Mouse (Mus musculus) layer of hippocampus, adult 2 months (tissue): Measurements from ENCODE around the gene Heatr1. TPM values are rescaled to one million over a fixed set of nuclear protein-coding genes. Genes with fewer than 3 reads are reported as not detected.
"Not testable (repeated sequence)": the region's sequence is repeated elsewhere in the genome, so short reads cannot be mapped to it uniquely, and the experiment has no call there.

Experiments
- DNase-seq, 2 experiments: peaks; one replicate each; pipeline ENCODE4 v3.0.0; 2022; ENCODE audit warnings: low spot score in 2 of 2
- H3K27ac ChIP-seq: fragments of 200-600 bp; 2 replicates; pipeline ENCODE4 v1.8.1; 2022
- H3K4me3 ChIP-seq: fragments of 200-600 bp; 2 replicates; pipeline ENCODE4 v1.8.1; 2022; ENCODE audit warnings: mild to moderate bottlenecking
- CTCF ChIP-seq: fragments of 200-600 bp; conservative IDR thresholded peaks from 2 replicates; pipeline ENCODE4 v1.8.1; 2022; ENCODE audit warnings: antibody characterized with exemption, mild to moderate bottlenecking, moderate library complexity
- total RNA-seq, 2 experiments: library from RNA; stranded (reverse); gene quantifications; 2 replicates each; pipeline ENCODE4 v1.2.3; 2021

Gene Heatr1
- total RNA-seq, 2 experiments from 2014 or later = 28.9 to 36.9 TPM

- Histone ChIP-seq H3K27ac (peak overlapping the region; percentile 93), H3K4me3 (peak overlapping the region; percentile 71)
- peak; percentile 86 to 88 for DNase-seq
- TF ChIP-seq CTCF = no peak
Observed at GRCm38 (mm10) chr13:12460881-12461729, 66.3 kb downstream of the Heatr1 start.

DNA sequence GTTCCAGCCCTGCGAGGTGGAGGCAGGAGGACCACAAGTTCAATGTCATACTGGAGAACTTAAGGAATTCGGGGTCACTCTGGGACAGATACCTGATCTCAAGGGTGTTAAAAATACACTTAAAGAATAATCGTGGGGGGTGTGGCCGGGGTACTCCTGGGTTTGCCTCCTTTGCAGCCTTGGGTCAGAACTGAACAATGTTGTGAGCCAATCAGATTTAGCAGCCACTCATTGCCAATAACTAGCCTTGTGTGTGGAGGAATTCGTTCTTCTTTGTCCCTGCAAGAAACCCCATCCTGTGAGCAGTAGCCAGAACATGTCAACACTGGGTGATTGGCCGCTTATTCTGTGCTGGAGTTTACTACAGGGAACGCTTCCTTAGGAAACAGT, 66.9 kb downstream of the Heatr1 start:
- TF ChIP-seq CTCF = no peak
- H3K27ac ChIP-seq = peak overlapping the region; percentile 93
- no peak for DNase-seq
- H3K4me3 ChIP-seq = peak overlapping the region; percentile 71

DNA sequence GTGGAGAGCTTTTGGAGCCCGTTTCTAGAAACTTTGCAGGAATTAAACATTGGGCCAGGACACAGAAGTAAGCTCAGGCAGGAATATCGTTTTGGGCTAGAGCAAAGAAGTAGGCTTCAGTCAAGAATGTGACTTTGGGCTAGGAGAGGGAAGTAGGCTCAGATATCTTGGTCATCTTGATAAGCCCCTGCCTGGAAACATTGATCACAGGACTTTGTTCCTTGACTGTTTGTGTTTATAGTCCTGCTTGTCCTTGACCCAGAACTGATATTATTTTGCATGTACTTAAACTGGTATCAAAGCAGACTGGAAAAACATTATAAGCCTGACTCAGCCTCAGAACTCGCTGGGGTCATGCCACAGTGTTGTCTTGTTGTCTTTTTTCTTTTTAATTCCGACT, 67.8 kb downstream of the Heatr1 start:
- Histone ChIP-seq H3K4me3 (no peak overlapping the region), H3K27ac (no peak overlapping the region)
- TF ChIP-seq CTCF = no peak
- DNase-seq = no peak

DNA sequence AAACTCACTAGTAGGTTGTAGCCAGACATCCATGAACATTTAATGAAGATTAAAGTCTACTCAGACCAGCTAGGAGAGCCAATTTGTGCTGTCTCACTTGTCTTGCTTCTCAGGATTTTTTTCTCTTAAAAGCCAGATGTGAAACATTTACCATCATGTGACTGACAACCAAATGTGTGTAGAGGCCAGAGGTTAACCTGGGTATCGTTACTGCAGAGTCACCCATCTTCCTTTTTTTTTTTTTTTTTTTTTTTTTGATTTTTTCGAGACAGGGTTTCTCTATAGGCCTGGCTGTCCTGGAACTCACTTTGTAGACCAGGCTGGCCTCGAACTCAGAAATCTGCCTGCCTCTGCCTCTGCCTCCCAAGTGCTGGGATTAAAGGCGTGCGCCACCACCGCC, 69.3 kb downstream of the Heatr1 start:
- not testable (repeated sequence) for H3K27ac ChIP-seq

DNA sequence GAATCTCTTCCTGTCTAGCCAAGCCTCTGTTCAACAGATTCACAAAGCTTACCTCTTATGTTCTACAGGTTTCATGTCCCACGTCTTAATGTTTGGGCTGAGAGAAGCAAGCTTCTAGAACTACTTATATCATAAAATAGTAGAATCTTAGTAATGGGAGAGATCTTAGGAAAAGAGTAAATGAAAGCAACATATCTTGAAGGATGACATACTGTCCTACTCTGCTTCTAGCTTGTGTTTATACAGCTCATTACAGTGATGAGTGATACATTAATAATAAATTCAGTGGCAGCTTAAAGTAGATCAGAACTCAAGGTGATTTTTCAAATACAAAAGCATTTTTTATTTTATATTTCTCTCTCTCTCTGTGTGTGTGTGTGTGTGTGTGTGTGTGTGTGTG, 70.0 kb downstream of the Heatr1 start, which contains the start of gene Lgals8:
Lgals8 (minus strand) TSS at position 101 of the 400 bp plus-strand sequence.
- no peak within 1 kb of the TSS for H3K4me3 ChIP-seq
- no peak for DNase-seq
- no peak within 1 kb of the TSS for H3K27ac ChIP-seq
- TF ChIP-seq CTCF = no peak

More for the DNA sequence above, 69.3 kb downstream of the Heatr1 start:
- H3K4me3 ChIP-seq, DNase-seq: not testable (repeated sequence)

DNA sequence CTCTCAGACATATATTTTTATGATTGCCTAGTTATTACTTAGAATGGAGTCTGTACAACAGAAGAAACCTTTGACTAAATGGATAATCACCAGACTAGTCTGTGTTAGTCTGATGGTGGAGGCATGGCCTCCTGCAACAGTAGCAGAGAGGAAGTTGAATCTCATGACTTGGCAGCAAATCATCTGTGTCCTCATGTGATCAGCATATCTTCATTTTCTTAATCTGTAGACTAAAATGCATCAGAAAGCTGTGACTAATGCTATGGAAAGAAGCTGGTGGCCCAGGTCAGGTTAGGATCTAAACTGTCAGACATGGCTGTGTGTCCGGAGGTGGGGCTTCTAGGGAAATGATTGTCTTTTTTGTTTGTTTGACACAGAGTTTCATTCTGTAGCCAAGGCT, 73.7 kb downstream of the Heatr1 start:
- no peak for DNase-seq
- TF ChIP-seq CTCF = no peak
- H3K27ac ChIP-seq = no peak overlapping the region
- H3K4me3 ChIP-seq = no peak overlapping the region

DNA sequence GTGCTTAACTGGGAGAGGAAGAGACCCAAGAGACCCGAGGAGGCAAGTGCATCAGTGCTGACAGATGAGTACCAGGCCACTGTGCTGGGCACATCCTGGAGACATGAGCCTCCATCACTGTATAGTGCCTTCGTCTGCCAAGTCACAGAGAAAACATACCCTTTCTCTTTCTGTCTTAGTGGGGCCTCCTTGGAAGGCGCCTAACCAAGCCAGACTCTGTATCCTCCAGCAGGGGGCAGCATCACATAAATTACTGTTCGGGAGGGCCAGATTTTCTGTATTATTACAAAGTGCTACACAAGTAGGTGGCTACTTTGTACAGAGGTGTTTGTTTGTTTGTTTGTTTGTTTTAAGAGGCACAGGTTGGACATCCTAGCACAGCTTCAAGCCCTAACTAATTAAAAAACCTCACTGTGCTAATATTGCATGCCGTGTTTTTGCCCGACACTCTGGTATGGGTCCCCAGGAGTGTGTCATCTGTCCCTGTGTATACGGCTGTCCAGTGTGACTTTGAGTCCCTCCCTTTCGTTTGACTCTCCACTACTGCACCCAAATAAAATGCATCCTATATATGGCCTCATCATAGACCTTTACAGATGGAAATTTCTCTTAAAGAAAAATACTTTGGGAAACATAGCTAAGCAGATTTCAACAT, 79.0 kb downstream of the Heatr1 start:
- DNase-seq = peak; percentile 78 to 87
- peak; percentile 99 for TF ChIP-seq CTCF
- Histone ChIP-seq H3K27ac (no peak overlapping the region), H3K4me3 (no peak overlapping the region)

- Histone ChIP-seq H3K4me3 (no peak overlapping the region), H3K27ac (no peak overlapping the region)
- no peak for TF ChIP-seq CTCF
- DNase-seq = no peak
Observed at GRCm38 (mm10) chr13:12475239-12475638, 80.4 kb downstream of the Heatr1 start.

GRCm38 (mm10) chr13:12476886-12477285, 82.1 kb downstream of the Heatr1 start:
- H3K27ac ChIP-seq = no peak overlapping the region
- TF ChIP-seq CTCF = no peak
- H3K4me3 ChIP-seq = no peak overlapping the region
- DNase-seq = no peak

DNA sequence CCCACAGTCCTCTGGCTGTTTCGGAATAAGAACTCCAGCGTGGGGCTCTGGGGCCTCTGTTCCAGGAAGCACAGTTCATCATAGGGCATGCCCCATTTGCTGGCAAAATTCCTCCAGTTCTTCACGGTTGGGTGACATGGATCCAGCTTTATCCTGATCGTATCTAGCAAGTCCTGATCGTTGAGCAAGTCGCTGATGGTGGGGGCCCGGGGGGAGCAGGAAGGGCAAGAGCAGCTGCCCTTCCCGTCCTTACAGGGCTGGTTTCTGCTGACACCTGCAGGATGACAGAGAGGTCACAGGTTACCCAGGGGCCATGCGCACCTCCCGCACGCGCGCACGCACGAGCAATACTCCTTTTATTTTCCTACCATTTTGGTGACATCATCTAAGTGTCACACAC, 83.5 kb downstream of the Heatr1 start:
- no peak overlapping the region for H3K4me3 ChIP-seq
- no peak for DNase-seq
- no peak for TF ChIP-seq CTCF
- H3K27ac ChIP-seq = no peak overlapping the region

DNA sequence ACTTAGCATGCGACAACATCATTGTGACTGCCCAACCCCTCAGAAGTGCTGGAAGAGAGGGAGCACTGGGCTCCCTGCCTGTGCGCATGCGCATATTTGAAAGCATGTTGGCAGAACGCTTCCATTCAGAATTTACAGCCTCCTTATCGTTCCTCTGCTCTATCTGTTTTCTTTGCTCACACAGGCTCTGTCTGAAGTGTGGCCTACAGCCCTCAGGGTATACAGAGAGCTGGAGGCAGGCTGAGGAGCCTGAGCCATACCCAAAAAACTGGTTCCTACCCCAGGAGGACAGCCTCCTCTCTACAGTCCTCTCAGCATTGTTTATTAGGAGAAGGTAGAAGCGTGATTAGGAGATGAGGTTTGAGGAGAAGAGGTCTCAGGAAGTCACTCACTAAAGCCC, 85.0 kb downstream of the Heatr1 start:
- no peak for DNase-seq
- TF ChIP-seq CTCF = no peak
- H3K27ac ChIP-seq = no peak overlapping the region
- no peak overlapping the region for H3K4me3 ChIP-seq

DNA sequence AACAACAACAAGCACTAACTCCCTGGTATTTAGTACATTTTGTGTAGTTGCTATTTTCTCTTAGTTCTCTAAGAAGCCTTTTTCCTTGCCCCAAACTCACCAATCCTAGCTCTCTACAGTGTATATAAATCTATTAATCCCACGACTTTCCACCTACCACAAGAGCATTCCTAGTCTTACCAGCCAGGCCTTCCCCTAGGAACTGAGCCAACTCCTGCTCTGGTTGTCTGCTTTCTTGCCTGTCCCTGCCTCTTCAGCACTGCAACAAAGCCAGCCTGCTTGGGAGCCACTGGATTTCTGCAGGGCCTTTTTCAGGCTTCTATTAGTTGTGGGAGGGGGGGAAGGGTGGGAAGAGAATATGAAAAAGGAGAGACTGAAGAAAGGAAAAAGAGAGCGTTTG, 90.4 kb downstream of the Heatr1 start:
- DNase-seq = no peak
- no peak for TF ChIP-seq CTCF
- no peak overlapping the region for H3K27ac ChIP-seq
- no peak overlapping the region for H3K4me3 ChIP-seq

DNA sequence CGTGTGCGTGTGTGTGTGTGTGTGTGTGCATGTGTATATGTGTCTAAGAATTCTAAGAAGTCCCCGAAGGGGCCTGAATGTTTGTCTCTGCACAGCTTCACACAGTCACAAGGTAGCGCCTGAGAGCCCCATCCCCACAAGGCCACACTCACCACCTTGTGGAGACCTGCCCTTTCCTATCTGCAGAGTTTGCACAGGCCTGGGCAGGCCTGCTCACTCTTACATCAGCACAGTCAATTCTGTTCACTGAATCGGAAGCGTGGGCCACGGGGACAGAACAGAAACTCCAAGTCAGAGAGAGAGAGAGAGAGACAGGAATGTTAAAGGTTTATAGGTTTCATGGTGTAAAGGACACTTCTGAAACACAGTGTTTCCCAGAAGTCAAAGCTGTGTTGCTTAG, 90.8 kb downstream of the Heatr1 start:
- no peak for DNase-seq
- H3K27ac ChIP-seq = no peak overlapping the region
- no peak for TF ChIP-seq CTCF
- no peak overlapping the region for H3K4me3 ChIP-seq

Other genes starting within 250 kb of the Heatr1 start
- gene Mtr, start 136.9 kb upstream of the Heatr1 start, total RNA-seq = 10 to 100 TPM; 18.2 to 20.6 TPM
- 10 to 100 TPM; 22.4 to 23.1 TPM for gene Actn2, start 54.3 kb upstream of the Heatr1 start, total RNA-seq
- gene Lgals8, start 69.9 kb downstream of the Heatr1 start, total RNA-seq = 10 to 100 TPM; 35.1 to 37.2 TPM
- under 1 TPM; 0.26 to 0.29 TPM for gene Edaradd, start 125.4 kb downstream of the Heatr1 start, total RNA-seq
- gene Ero1lb, start 170.8 kb downstream of the Heatr1 start, total RNA-seq = 10 to 100 TPM; 12.4 to 14.8 TPM